Mouse (Mus musculus) olfactory bulb, adult 2 months (tissue): ENCODE results near the gene Men1.

ENCODE experiments used
- CTCF ChIP-seq: fragments of 200-500 bp; IDR thresholded peaks from 2 replicates; pipeline ENCODE4 v1.5.1; 2012; ENCODE audit warnings: low read depth, mild to moderate bottlenecking, low read length, moderate library complexity; ENCODE audit not compliant: insufficient read depth
- POLR2A ChIP-seq: fragments of 200-500 bp; IDR thresholded peaks from 2 replicates; pipeline ENCODE4 v1.6.1; 2012; ENCODE audit warnings: mild to moderate bottlenecking, low read depth, low read length, moderate library complexity; ENCODE audit not compliant: insufficient read depth

DNA sequence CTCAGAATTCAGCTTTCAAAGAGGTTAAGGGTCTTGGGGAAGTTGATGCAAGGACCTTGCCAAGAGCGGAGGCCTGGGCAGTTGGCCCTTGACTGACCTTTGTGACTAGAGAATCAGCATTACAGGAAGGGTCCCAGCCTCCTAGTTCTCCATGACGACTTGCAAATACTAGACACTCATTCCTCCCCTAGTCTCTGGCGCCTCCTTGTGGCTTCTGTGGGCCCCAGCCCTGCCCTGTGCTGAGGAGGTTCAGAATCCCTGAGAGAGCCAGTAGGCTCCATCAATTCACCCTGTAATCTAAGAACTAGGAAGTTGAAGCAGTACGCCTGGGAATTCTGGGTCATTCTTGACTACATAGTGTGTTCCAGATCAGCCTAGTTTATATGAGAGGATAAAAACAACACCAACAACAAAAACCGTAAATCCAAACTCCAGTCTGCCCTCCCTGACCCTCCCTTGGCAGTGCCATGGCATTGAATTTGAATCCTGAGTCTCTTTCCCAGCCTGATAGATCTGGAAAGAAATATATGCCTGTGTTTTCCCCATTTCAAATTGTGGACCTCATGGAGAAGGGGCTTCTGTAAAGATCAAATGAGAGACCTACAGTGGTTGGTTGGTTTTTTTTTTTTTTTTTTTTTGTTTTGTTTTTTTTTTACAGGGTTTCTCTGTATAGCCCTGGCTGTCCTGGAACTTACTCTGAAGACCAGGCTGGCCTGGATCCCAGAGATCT, 29.8 kb upstream of the Men1 start:
- TF ChIP-seq CTCF, result peak; percentile 90
- no peak for TF ChIP-seq POLR2A
